Mouse (Mus musculus) MEL (cell line): Measurements from ENCODE around the gene Gda. TPM values are rescaled to one million over a fixed set of nuclear protein-coding genes. Genes with fewer than 3 reads are reported as not detected.

ENCODE experiments used
- DNase-seq: peaks from one replicate; pipeline ENCODE4 v3.0.0; 2011; ENCODE audit warnings: low read depth, low spot score
- H3K27ac ChIP-seq: 2 replicates; pipeline ENCODE4 v1.5.1; 2012; ENCODE audit warnings: low read depth, mild to moderate bottlenecking, control low read depth, low read length, moderate library complexity; ENCODE audit not compliant: control insufficient read depth
- H3K27me3 ChIP-seq, 2 experiments: fragments of 150-350 bp in 1 of 2; sonication (generic) in 1 of 2; 2 replicates each; pipeline ENCODE4 v1.6.1; 2012; ENCODE audit warnings: low read length in 2 of 2, mild to moderate bottlenecking in 2 of 2, improper control_type of control experiment in 1 of 2, moderate library complexity in 1 of 2; ENCODE audit not compliant: insufficient read depth in 2 of 2, control insufficient read depth in 1 of 2
- H3K36me3 ChIP-seq, 2 experiments: 2 replicates each; pipeline ENCODE4 v1.6.1; 2012 to 2014; ENCODE audit warnings: low read length in 2 of 2, improper control_type of control experiment in 1 of 2, inconsistent platforms in 1 of 2, mild to moderate bottlenecking in 1 of 2; ENCODE audit not compliant: insufficient read depth in 2 of 2, control insufficient read depth in 1 of 2
- H3K4me1 ChIP-seq, 2 experiments: fragments of 150-350 bp in 1 of 2; sonication (generic) in 1 of 2; 2 replicates each; pipeline ENCODE4 v1.6.1; 2012; ENCODE audit warnings: low read length in 2 of 2, improper control_type of control experiment in 1 of 2, mild to moderate bottlenecking in 1 of 2; ENCODE audit not compliant: insufficient read depth in 2 of 2, control insufficient read depth in 1 of 2
- H3K4me3 ChIP-seq, 2 experiments: fragments of 150-350 bp in 1 of 2; sonication (generic) in 1 of 2; 2 replicates each; pipeline ENCODE4 v1.5.1; 2012; ENCODE audit warnings: low read depth in 2 of 2, low read length in 2 of 2, mild to moderate bottlenecking in 2 of 2, moderate library complexity in 2 of 2, control low read depth in 1 of 2, improper control_type of control experiment in 1 of 2; ENCODE audit not compliant: control insufficient read depth in 1 of 2, insufficient read depth in 1 of 2
- H3K79me2 ChIP-seq: 2 replicates; pipeline ENCODE4 v1.6.1; 2012; ENCODE audit warnings: mild to moderate bottlenecking, low read length, moderate library complexity; ENCODE audit not compliant: control insufficient read depth, poor library complexity, insufficient read depth
- H3K9ac ChIP-seq: 2 replicates; pipeline ENCODE4 v1.6.1; 2012; ENCODE audit warnings: low read depth, mild to moderate bottlenecking, control low read depth, low read length, moderate library complexity; ENCODE audit not compliant: control insufficient read depth, poor library complexity, severe bottlenecking
- H3K9me3 ChIP-seq: fragments of 150-350 bp; sonication (generic); replicated peaks from 2 replicates; pipeline ENCODE4 v1.6.1; 2012; ENCODE audit warnings: mild to moderate bottlenecking, low read length, improper control_type of control experiment, moderate library complexity; ENCODE audit not compliant: insufficient read depth
- CHD2 ChIP-seq: IDR thresholded peaks from 2 replicates; pipeline ENCODE4 v1.6.1; 2011; ENCODE audit warnings: low read length, improper control_type of control experiment
- CTCF ChIP-seq, 3 experiments: IDR thresholded peaks in 2 of 3; conservative IDR thresholded peaks in 1 of 3; 2 replicates each; pipeline ENCODE4 v1.5.1; 2011 to 2012; ENCODE audit warnings: low read length in 3 of 3, low read depth in 2 of 3, mild to moderate bottlenecking in 2 of 3, improper control_type of control experiment in 1 of 3, inconsistent platforms in 1 of 3, mixed read lengths in 1 of 3, moderate library complexity in 1 of 3; ENCODE audit not compliant: control insufficient read depth in 1 of 3, insufficient read depth in 1 of 3, poor library complexity in 1 of 3, severe bottlenecking in 1 of 3
- E2F4 ChIP-seq: IDR thresholded peaks from 2 replicates; pipeline ENCODE4 v1.6.1; 2011; ENCODE audit warnings: low read depth, low read length, improper control_type of control experiment, borderline replicate concordance
- EP300 ChIP-seq, 2 experiments: IDR thresholded peaks; 2 replicates each; pipeline ENCODE4 v1.6.1; 2011; ENCODE audit warnings: improper control_type of control experiment in 2 of 2, low read length in 2 of 2, low read depth in 1 of 2, mild to moderate bottlenecking in 1 of 2
- ETS1 ChIP-seq: IDR thresholded peaks from 2 replicates; pipeline ENCODE4 v1.6.1; 2012; ENCODE audit warnings: low read depth, mild to moderate bottlenecking, inconsistent platforms, low read length, improper control_type of control experiment, moderate library complexity
- GABPA ChIP-seq: IDR thresholded peaks from 2 replicates; pipeline ENCODE4 v1.6.1; 2012; ENCODE audit warnings: low read depth, mild to moderate bottlenecking, inconsistent platforms, low read length, improper control_type of control experiment, moderate library complexity
- GATA1 ChIP-seq: IDR thresholded peaks from 2 replicates; pipeline ENCODE4 v1.6.1; 2011; ENCODE audit warnings: low read depth, low read length, improper control_type of control experiment
- JUND ChIP-seq: IDR thresholded peaks from 2 replicates; pipeline ENCODE4 v1.6.1; 2011; ENCODE audit warnings: low read depth, mild to moderate bottlenecking, improper control_type of control experiment, low read length
- KAT2A ChIP-seq: conservative IDR thresholded peaks from 2 replicates; pipeline ENCODE4 v1.6.1; 2012; ENCODE audit warnings: low read depth, low read length, improper control_type of control experiment, inconsistent platforms
- MAFK ChIP-seq: IDR thresholded peaks from 2 replicates; pipeline ENCODE4 v1.6.1; 2011; ENCODE audit warnings: low read depth, mild to moderate bottlenecking, low read length, improper control_type of control experiment, borderline replicate concordance
- MAX ChIP-seq: IDR thresholded peaks from 2 replicates; pipeline ENCODE4 v1.6.1; 2011; ENCODE audit warnings: low read length, improper control_type of control experiment
- MEF2A ChIP-seq: IDR thresholded peaks from 2 replicates; pipeline ENCODE4 v1.6.1; 2014; ENCODE audit warnings: low read depth, mild to moderate bottlenecking, inconsistent platforms, low read length, improper control_type of control experiment; ENCODE audit not compliant: poor library complexity, insufficient replicate concordance, severe bottlenecking; ENCODE audit errors: extremely low read depth
- MXI1 ChIP-seq: IDR thresholded peaks from 2 replicates; pipeline ENCODE4 v1.6.1; 2011; ENCODE audit warnings: mild to moderate bottlenecking, low read depth, low read length, improper control_type of control experiment
- MYC ChIP-seq: IDR thresholded peaks from 2 replicates; pipeline ENCODE4 v1.6.1; 2011; ENCODE audit warnings: low read depth, mild to moderate bottlenecking, low read length, improper control_type of control experiment, moderate library complexity
- NRF1 ChIP-seq: IDR thresholded peaks from 2 replicates; pipeline ENCODE4 v1.6.1; 2014; ENCODE audit warnings: low read depth, mild to moderate bottlenecking, inconsistent platforms, low read length, improper control_type of control experiment, moderate library complexity; ENCODE audit not compliant: poor library complexity, insufficient read depth, severe bottlenecking
- POLR2AphosphoS2 ChIP-seq: IDR thresholded peaks from 2 replicates; pipeline ENCODE4 v1.6.1; 2011; ENCODE audit warnings: low read length, improper control_type of control experiment
- POLR2AphosphoS5 ChIP-seq: IDR thresholded peaks from 2 replicates; pipeline ENCODE4 v1.6.1; 2012; ENCODE audit warnings: low read depth, borderline replicate concordance, mild to moderate bottlenecking, inconsistent platforms, low read length, moderate library complexity, mixed read lengths
- RAD21 ChIP-seq: IDR thresholded peaks from 2 replicates; pipeline ENCODE4 v1.6.1; 2011; ENCODE audit warnings: mild to moderate bottlenecking, low read depth, low read length, improper control_type of control experiment
- RCOR1 ChIP-seq: IDR thresholded peaks from 2 replicates; pipeline ENCODE4 v1.6.1; 2012; ENCODE audit warnings: low read depth, mild to moderate bottlenecking, inconsistent platforms, low read length, improper control_type of control experiment
- SIN3A ChIP-seq: IDR thresholded peaks from 2 replicates; pipeline ENCODE4 v1.6.1; 2012; ENCODE audit warnings: low read length, improper control_type of control experiment, inconsistent platforms
- SMC3 ChIP-seq: IDR thresholded peaks from 2 replicates; pipeline ENCODE4 v1.6.1; 2011; ENCODE audit warnings: low read depth, low read length, improper control_type of control experiment
- TBP ChIP-seq: IDR thresholded peaks from 2 replicates; pipeline ENCODE4 v1.8.0; 2011; ENCODE audit warnings: low read depth, low read length, improper control_type of control experiment
- UBTF ChIP-seq: IDR thresholded peaks from 2 replicates; pipeline ENCODE4 v1.6.1; 2012; ENCODE audit warnings: low read depth, mild to moderate bottlenecking, inconsistent platforms, low read length, improper control_type of control experiment, moderate library complexity, borderline replicate concordance; ENCODE audit not compliant: insufficient read depth
- USF2 ChIP-seq, 2 experiments: IDR thresholded peaks; 2 replicates each; pipeline ENCODE4 v1.6.1; 2011 to 2012; ENCODE audit warnings: improper control_type of control experiment in 2 of 2, low read length in 2 of 2, borderline replicate concordance in 1 of 2, inconsistent platforms in 1 of 2, low read depth in 1 of 2, mild to moderate bottlenecking in 1 of 2; ENCODE audit not compliant: insufficient read depth in 1 of 2
- ZC3H11A ChIP-seq: IDR thresholded peaks from 2 replicates; pipeline ENCODE4 v1.6.1; 2012; ENCODE audit warnings: low read depth, mild to moderate bottlenecking, inconsistent platforms, low read length, improper control_type of control experiment
- ZNF384 ChIP-seq: IDR thresholded peaks from 2 replicates; pipeline ENCODE4 v1.6.1; 2012; ENCODE audit warnings: low read depth, mild to moderate bottlenecking, inconsistent platforms, low read length, improper control_type of control experiment
- polyA plus RNA-seq, 2 experiments: library from polyadenylated mRNA; stranded (reverse) in 1 of 2; unstranded in 1 of 2; fragments of >175 nt in 1 of 2; fragments of >200 nt in 1 of 2; gene quantifications; 2 replicates each; pipeline versions ENCODE4 v1.2.1 to v1.2.4; 2012; ENCODE audit warnings: low replicate concordance in 2 of 2, low read depth in 1 of 2; ENCODE audit not compliant: insufficient read length in 2 of 2, insufficient read depth in 1 of 2, missing spikeins in 1 of 2
- total RNA-seq: library from RNA; depleted of rRNA; stranded (reverse); fragments of 300-350 nt; gene quantifications from 2 replicates; pipeline ENCODE4 v1.2.3, GENCODE M21; 2012

The Gda gene
- total and polyA plus RNA-seq, 3 experiments: 0.38 to 2.9 TPM; not detected in 1

GRCm38 (mm10) chr19:21499394-21499983 is 26.2 kb upstream of the Gda start:
- no peak for DNase-seq
- Histone ChIP-seq H3K27me3 (no peaks in the 10 kb centered on the region; a peak in 1 of 4 replicates), H3K4me1 (no peaks in the 10 kb centered on the region), H3K79me2 (no peaks in the 10 kb centered on the region), H3K4me3 (no peak overlapping the region), H3K9me3 (no peaks in the 10 kb centered on the region), H3K36me3 (no peaks in the 10 kb centered on the region), H3K27ac (no peak overlapping the region)
- no peak for TF ChIP-seq MAFK
- TF ChIP-seq, all 39 proteins: peak for 0
- H3K9ac ChIP-seq: no peak overlapping the region

GRCm38 (mm10) chr19:21495817-21496216 is 22.6 kb upstream of the Gda start:
- H3K27ac ChIP-seq: no peak overlapping the region

GRCm38 (mm10) chr19:21493807-21494521 is 20.7 kb upstream of the Gda start:
- Histone ChIP-seq H3K4me3 (no peak overlapping the region), H3K79me2 (no peaks in the 10 kb centered on the region), H3K36me3 (no peaks in the 10 kb centered on the region), H3K9me3 (no peaks in the 10 kb centered on the region), H3K4me1 (no peaks in the 10 kb centered on the region), H3K27ac (no peak overlapping the region), H3K9ac (no peak overlapping the region), H3K27me3 (peaks cover 0 to 2% of the 10 kb centered on the region in 2 experiments; a peak in 2 of 4 replicates)
- TF ChIP-seq POLR2AphosphoS2 (no peak), RCOR1 (peak; percentile 64), MAFK (no peak), MAX (no peak), SIN3A (no peak), MYC (no peak), EP300 (IDR thresholded peaks at IDR 0.05; ENCODE audit: low read depth in 1 of 2, low read length in 2 of 2) (peak in 1 of 2 experiments; percentile 5; a peak in 1 of 4 replicates), NRF1 (no peak), POLR2AphosphoS5 (no peak), ZC3H11A (no peak), MXI1 (no peak), KAT2A (no peak), E2F4 (no peak), GATA1 (peak; percentile 36; the same call in 1 of the 2 replicates)
- no peak for DNase-seq

More at GRCm38 (mm10) chr19:21495817-21496216, 22.6 kb upstream of the Gda start:
- H3K4me1 ChIP-seq: no peaks in the 10 kb centered on the region
- H3K36me3 ChIP-seq: no peaks in the 10 kb centered on the region
- H3K4me3 ChIP-seq: no peak overlapping the region
- no peaks in the 10 kb centered on the region for H3K9me3 ChIP-seq
- DNase-seq: no peak
- TF ChIP-seq USF2 (IDR thresholded peaks at IDR 0.05; ENCODE audit: borderline replicate concordance in 1 of 2, insufficient read depth in 1 of 2, low read depth in 1 of 2, low read length in 2 of 2): no peak
- TF ChIP-seq ZC3H11A: no peak
- TF ChIP-seq GATA1: no peak
- no peak for TF ChIP-seq UBTF
- TF ChIP-seq CTCF (IDR thresholded peaks at IDR 0.05 in 2 of 3, conservative IDR thresholded peaks at IDR 0.05 in 1 of 3; ENCODE audit: control insufficient read depth in 1 of 3, insufficient read depth in 1 of 3, low read depth in 2 of 3, low read length in 3 of 3, poor library complexity in 1 of 3, severe bottlenecking in 1 of 3): no peak
- no peak for TF ChIP-seq CHD2
- TF ChIP-seq TBP: no peak
- no peak for TF ChIP-seq MAFK
- TF ChIP-seq MXI1: no peak
- no peak for TF ChIP-seq EP300 (IDR thresholded peaks at IDR 0.05; ENCODE audit: low read depth in 1 of 2, low read length in 2 of 2)
- TF ChIP-seq KAT2A: no peak
- no peak for TF ChIP-seq MEF2A
- no peak for TF ChIP-seq GABPA
- no peak for TF ChIP-seq ETS1
- no peak for TF ChIP-seq POLR2AphosphoS2
- TF ChIP-seq RAD21: no peak
- TF ChIP-seq SMC3: no peak
- no peak for TF ChIP-seq ZNF384
- no peak for TF ChIP-seq JUND
- no peak for TF ChIP-seq MYC
- TF ChIP-seq, all 39 proteins: peak for 0
- Histone ChIP-seq H3K27me3 (peaks cover 0 to 2% of the 10 kb centered on the region in 2 experiments; a peak in 2 of 4 replicates), H3K9ac (no peak overlapping the region), H3K79me2 (no peaks in the 10 kb centered on the region)
